Mouse (Mus musculus) midbrain, embryonic 15.5 days (tissue): ENCODE measurements at regions not wholly inside any gene's neighbourhood (a gene's known extent, or its start where the extent isn't known, plus 50 kb on each side); places are given as distances from the start of the nearest gene placed in this dataset. TPM values are rescaled to one million over a fixed set of nuclear protein-coding genes. Genes with fewer than 3 reads are reported as not detected.

Source experiments
- ATAC-seq: fragments of 200-750 bp; cut with Nextera tagmentation; replicated peaks from 2 replicates; pipeline ENCODE4 v1.8.0; 2017; ENCODE audit warnings: moderate TSS enrichment
- H3K27ac ChIP-seq: fragments of 300-500 bp; sonication (generic); 2 replicates; pipeline ENCODE4 v1.5.1; 2015; ENCODE audit warnings: mild to moderate bottlenecking, inconsistent platforms
- H3K27me3 ChIP-seq: fragments of 300-500 bp; sonication (generic); replicated peaks from 2 replicates; pipeline ENCODE4 v1.6.1; 2015; ENCODE audit warnings: inconsistent platforms
- H3K36me3 ChIP-seq: fragments of 300-500 bp; sonication (generic); replicated peaks from 2 replicates; pipeline ENCODE4 v1.6.1; 2015; ENCODE audit warnings: inconsistent platforms
- H3K4me1 ChIP-seq: fragments of 300-500 bp; sonication (generic); 2 replicates; pipeline ENCODE4 v1.6.1; 2015; ENCODE audit warnings: inconsistent platforms
- H3K4me2 ChIP-seq: fragments of 300-500 bp; sonication (generic); 2 replicates; pipeline ENCODE4 v1.6.1; 2015; ENCODE audit warnings: inconsistent platforms, mild to moderate bottlenecking, moderate library complexity
- H3K4me3 ChIP-seq: fragments of 300-500 bp; sonication (generic); 2 replicates; pipeline ENCODE4 v1.5.1; 2015; ENCODE audit warnings: mild to moderate bottlenecking, inconsistent platforms
- H3K9ac ChIP-seq: fragments of 300-500 bp; sonication (generic); 2 replicates; pipeline ENCODE4 v1.6.1; 2015; ENCODE audit warnings: mild to moderate bottlenecking, inconsistent platforms
- H3K9me3 ChIP-seq: fragments of 300-500 bp; sonication (generic); 2 replicates; pipeline ENCODE4 v1.6.1; 2016; ENCODE audit warnings: inconsistent platforms
- WGBS: fragments of 180-500 bp; shearing (Covaris S2); methylation state at CpG from one replicate; pipeline ENCODE4 v1.1.7; 2015; ENCODE audit warnings: mixed read lengths; 5-methylcytosine and 5-hydroxymethylcytosine counted together
- microRNA counts: library from miRNA; unstranded; fragments of <30 nt; microRNA quantifications from one replicate; lab custom pipeline; 2016
- microRNA-seq: library from miRNA; unstranded; fragments of <30 nt; microRNA quantifications from one replicate; pipeline ENCODE4, GENCODE M21; 2016

- no peaks in the 10 kb centered on the region for H3K36me3 ChIP-seq
- ATAC-seq: no peak
- WGBS: 78% methylated on average over 7 of the region's 7 CpGs
These were observed 54.2 kb upstream of the Dpyd start for GRCm38 (mm10) chr3:118507582-118508237.

GRCm38 (mm10) chr3:118510837-118511236 is 51.1 kb upstream of the Dpyd start:
- no peaks in the 10 kb centered on the region for H3K9me3 ChIP-seq
- H3K9ac ChIP-seq: no peak overlapping the region
- H3K27ac ChIP-seq: no peak overlapping the region
- no peaks in the 10 kb centered on the region for H3K36me3 ChIP-seq
- H3K27me3 ChIP-seq: no peaks in the 10 kb centered on the region
- WGBS: 46% methylated on average over 4 of the region's 4 CpGs
- no peak overlapping the region for H3K4me2 ChIP-seq
- ATAC-seq: 0 out of 2 replicates have a peak, but pooled peaks have one; percentile 45
- H3K4me1 ChIP-seq: peaks cover 18% of the 10 kb centered on the region
- no peak overlapping the region for H3K4me3 ChIP-seq

More at GRCm38 (mm10) chr3:118507582-118508237, 54.2 kb upstream of the Dpyd start:
- H3K27ac ChIP-seq: no peak overlapping the region
- no peaks in the 10 kb centered on the region for H3K27me3 ChIP-seq
- peaks cover 15% of the 10 kb centered on the region for H3K4me1 ChIP-seq
- no peak overlapping the region for H3K9ac ChIP-seq
- H3K4me2 ChIP-seq: no peak overlapping the region
- H3K4me3 ChIP-seq: no peak overlapping the region
- no peaks in the 10 kb centered on the region for H3K9me3 ChIP-seq

- Histone ChIP-seq H3K4me1 (peaks cover 18% of the 10 kb centered on the region), H3K4me3 (no peak overlapping the region), H3K27ac (no peak overlapping the region), H3K9ac (no peak overlapping the region), H3K27me3 (no peaks in the 10 kb centered on the region), H3K4me2 (no peak overlapping the region), H3K9me3 (no peaks in the 10 kb centered on the region), H3K36me3 (no peaks in the 10 kb centered on the region)
- no peak for ATAC-seq
- WGBS: 26% methylated on average over 7 of the region's 7 CpGs
These were observed 50.0 kb upstream of the Dpyd start for GRCm38 (mm10) chr3:118511969-118512368.

MicroRNAs encoded in the stretch of these regions (microRNA counts, 519-probe panel; counts per million panel counts)
- 4,020 counts per million, percentile 90 among the panel's probes with 10 or more counts for microRNA mmu-miR-137 (lab: Ali Mortazavi, UCI)

Small RNA genes lying in the stretch of these regions (microRNA-seq; reads per million reads assigned to microRNA genes)
- gene Gm24155: not detected
- gene Mir137: 12,255 reads per million, percentile 96 among the genes with 10 or more reads in this experiment
